Mouse (Mus musculus): ENCODE data around the gene Fndc10. TPM values are rescaled to one million over a fixed set of nuclear protein-coding genes. Genes with fewer than 3 reads are reported as not detected.
"Not testable (repeated sequence)": the region's sequence is repeated elsewhere in the genome, so short reads cannot be mapped to it uniquely, and the experiment has no call there.

The Fndc10 gene
- total RNA-seq (2017) = 0.23 and 0.37 TPM in 2 replicates

GRCm38 (mm10) chr4:155694111-155694481, at the start of gene Fndc10:
TSS of gene Fndc10 (plus strand) at chr4:155694342.
- no peak for ATAC-seq (ENCODE audit: extremely low read depth, insufficient number of reproducible peaks, low FRiP score, poor library complexity, severe bottlenecking)

GRCm38 (mm10) chr4:155645308-155645707, 48.8 kb upstream of the Fndc10 start, which contains the start of gene Gm10563:
TSS of gene Gm10563 (minus strand) at chr4:155645408.
- not testable (repeated sequence) for ATAC-seq (ENCODE audit: extremely low read depth, insufficient number of reproducible peaks, low FRiP score, poor library complexity, severe bottlenecking)

DNA sequence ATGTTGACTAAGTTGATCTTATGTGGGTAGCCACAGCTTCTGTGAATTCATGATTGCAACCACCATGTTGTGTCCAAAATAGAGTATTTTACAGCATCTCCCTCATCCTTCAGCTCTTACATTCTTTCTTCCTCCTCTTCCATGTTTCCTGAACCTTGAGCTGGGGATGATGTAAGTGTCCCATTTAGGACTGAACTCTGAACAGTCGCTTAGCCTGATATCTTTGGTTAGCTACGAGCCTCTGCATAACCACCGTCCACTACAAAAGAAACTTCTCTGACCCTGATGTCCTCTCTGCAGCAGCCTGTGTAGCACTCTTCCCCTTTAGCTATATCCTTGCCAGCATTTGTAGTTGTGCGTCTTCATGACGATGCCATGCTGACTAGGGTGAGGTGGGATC, 48.4 kb upstream of the Fndc10 start:
- no peak for ATAC-seq (ENCODE audit: extremely low read depth, insufficient number of reproducible peaks, low FRiP score, poor library complexity, severe bottlenecking)

DNA sequence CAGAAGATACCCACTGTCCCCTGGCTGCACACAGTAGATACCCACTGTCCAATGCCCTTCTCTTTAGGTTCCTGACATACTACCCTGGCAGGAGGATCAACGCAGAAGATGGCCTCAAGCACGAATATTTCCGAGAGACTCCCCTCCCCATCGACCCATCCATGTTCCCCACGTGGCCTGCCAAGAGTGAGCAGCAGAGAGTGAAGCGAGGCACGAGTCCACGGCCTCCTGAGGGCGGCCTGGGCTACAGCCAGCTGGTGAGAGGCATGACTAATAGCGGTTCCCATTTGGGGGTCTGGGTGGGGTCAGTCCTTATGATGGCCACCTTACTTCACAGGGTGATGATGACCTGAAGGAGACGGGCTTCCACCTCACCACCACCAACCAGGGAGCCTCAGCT, 44.8 kb upstream of the Fndc10 start:
- ATAC-seq (ENCODE audit: extremely low read depth, insufficient number of reproducible peaks, low FRiP score, poor library complexity, severe bottlenecking) = no peak

- ATAC-seq (ENCODE audit: extremely low read depth, insufficient number of reproducible peaks, low FRiP score, poor library complexity, severe bottlenecking) = no peak
Measured at GRCm38 (mm10) chr4:155651553-155652269, 42.4 kb upstream of the Fndc10 start.

DNA sequence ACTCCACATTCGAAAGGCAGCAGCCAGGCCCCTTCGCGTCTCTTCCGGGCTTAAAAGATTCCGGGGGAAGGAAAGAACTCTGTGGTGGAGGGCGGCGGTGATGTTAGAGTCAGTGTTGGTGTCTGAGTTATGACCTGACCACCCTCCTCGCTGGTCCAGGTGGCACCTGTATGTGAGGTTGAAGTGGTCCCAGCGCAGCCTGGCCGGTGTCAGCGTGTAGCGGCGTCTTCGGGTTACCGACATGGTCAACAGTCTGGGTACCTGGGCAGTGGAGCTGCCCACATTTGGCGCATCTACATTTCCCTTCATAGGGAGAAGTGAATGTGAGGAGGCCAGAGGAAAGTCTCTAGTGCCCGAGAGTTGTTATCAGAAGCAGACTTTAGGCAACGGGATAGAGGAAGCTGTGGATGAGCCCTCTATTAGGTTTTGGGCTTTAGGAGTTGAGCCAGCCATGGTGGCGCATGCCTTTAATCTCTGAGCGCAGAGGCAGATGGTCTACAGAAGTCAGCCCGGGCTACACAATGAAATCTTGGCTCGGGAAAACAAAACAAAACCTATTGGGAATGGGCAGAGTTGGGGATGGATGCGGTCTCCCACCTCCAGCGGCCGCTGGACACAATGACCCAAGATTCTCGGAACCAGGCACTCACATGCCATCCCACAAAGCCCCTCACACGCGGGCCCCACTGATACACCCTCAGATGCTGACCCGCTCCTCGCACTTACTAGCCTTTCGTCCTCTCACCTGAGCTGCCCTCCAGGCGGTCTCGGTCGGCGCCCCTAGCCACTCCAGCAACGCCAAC, 41.7 kb upstream of the Fndc10 start:
- no peak for ATAC-seq (ENCODE audit: extremely low read depth, insufficient number of reproducible peaks, low FRiP score, poor library complexity, severe bottlenecking)

DNA sequence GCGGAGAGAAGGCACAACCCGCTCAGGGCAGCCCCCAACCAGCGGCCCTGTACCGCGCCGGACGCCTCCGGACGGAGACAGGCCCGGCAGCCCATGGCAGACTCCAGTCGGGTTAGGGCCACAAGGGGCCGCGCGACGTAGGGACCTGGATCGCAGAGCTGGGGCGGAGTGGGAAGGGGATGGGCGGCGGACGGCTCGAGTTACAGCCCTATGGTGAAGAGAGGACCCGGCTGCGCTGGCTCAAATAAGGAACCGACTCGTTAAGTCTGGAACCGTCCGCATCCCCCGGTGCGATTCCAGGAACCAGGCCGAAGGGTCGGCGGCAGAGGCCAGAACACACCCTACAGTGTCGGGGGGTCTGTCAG, 41.1 kb upstream of the Fndc10 start, which contains the start of gene Mmp23:
Mmp23 (minus strand) TSS at position 299 of the 365 bp plus-strand sequence.
- no peak for ATAC-seq (ENCODE audit: extremely low read depth, insufficient number of reproducible peaks, low FRiP score, poor library complexity, severe bottlenecking)

- no peak for ATAC-seq (ENCODE audit: extremely low read depth, insufficient number of reproducible peaks, low FRiP score, poor library complexity, severe bottlenecking)
Measured at GRCm38 (mm10) chr4:155653451-155654182, 40.5 kb upstream of the Fndc10 start.

GRCm38 (mm10) chr4:155654183-155654455, 40.0 kb upstream of the Fndc10 start:
- ATAC-seq (ENCODE audit: extremely low read depth, insufficient number of reproducible peaks, low FRiP score, poor library complexity, severe bottlenecking) = no peak

DNA sequence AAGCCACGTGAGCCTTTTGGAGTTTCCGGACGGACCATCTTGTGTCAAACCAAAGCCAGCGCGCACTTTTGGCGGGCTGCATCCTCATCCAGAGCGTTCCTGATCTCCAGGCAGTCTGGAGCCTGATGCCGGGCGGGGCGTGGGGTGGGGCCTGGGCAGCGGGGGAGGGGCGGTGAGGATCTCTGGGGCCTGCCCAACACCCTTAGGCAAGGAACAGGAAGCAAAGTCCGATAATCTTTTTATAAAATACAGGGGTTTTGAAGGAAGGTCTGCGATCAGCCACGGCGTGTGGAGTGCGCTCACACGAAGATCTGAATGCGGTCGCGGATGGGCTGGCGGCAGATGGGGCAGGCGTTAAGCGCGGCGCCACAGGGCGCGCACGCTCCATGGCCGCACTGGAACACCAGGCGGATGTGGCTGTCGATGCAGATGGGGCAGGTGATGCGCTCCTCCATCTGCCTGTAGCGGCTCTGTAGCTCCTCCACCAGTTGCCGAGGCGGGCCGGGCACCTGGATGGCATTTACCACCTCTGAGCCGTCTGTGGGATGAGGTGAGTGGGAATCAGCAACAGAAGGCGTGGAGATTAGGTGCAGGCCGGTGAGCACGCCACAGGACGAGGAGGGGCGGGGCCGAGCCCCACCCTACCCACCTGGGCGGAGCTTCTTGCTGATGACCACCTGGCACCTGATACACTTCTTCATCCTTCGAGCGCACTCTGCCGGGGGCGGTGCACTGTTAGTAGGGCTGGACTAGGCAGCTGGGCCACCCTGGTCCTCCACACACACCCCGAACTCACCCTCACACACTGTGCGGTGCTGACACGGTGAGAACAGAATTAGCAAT, 39.5 kb upstream of the Fndc10 start:
- no peak for ATAC-seq (ENCODE audit: extremely low read depth, insufficient number of reproducible peaks, low FRiP score, poor library complexity, severe bottlenecking)

GRCm38 (mm10) chr4:155656214-155656751, 37.9 kb upstream of the Fndc10 start:
- ATAC-seq (ENCODE audit: extremely low read depth, insufficient number of reproducible peaks, low FRiP score, poor library complexity, severe bottlenecking) = no peak

GRCm38 (mm10) chr4:155658961-155659360, 35.2 kb upstream of the Fndc10 start:
- ATAC-seq (ENCODE audit: extremely low read depth, insufficient number of reproducible peaks, low FRiP score, poor library complexity, severe bottlenecking) = no peak

DNA sequence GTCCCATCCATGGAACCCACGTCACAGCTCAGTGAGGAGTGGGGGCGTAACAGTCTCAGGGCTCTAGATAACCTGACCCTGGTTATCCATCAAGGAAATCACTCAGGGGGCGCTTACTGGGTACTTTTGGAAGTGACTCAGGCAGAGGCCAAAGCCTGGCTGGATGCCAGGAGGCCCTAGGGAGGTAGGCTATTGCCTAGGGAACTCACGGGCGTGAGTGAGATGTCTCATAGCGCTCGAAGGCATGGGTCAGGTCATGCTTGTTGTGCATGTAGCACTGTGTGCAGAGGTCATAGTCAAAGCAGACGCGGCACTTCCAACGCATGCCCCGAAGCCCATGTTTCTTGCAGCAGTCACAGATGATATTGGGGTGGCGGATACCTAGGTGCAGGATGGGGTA, 33.5 kb upstream of the Fndc10 start:
- no peak for ATAC-seq (ENCODE audit: extremely low read depth, insufficient number of reproducible peaks, low FRiP score, poor library complexity, severe bottlenecking)

- ATAC-seq (ENCODE audit: extremely low read depth, insufficient number of reproducible peaks, low FRiP score, poor library complexity, severe bottlenecking) = no peak
Measured at GRCm38 (mm10) chr4:155666903-155667302, 27.2 kb upstream of the Fndc10 start.

GRCm38 (mm10) chr4:155668689-155669597, 25.2 kb upstream of the Fndc10 start, which contains the start of gene Mib2:
TSS of gene Mib2 (minus strand) at chr4:155669198.
- ATAC-seq (ENCODE audit: extremely low read depth, insufficient number of reproducible peaks, low FRiP score, poor library complexity, severe bottlenecking) = peak; percentile 95

DNA sequence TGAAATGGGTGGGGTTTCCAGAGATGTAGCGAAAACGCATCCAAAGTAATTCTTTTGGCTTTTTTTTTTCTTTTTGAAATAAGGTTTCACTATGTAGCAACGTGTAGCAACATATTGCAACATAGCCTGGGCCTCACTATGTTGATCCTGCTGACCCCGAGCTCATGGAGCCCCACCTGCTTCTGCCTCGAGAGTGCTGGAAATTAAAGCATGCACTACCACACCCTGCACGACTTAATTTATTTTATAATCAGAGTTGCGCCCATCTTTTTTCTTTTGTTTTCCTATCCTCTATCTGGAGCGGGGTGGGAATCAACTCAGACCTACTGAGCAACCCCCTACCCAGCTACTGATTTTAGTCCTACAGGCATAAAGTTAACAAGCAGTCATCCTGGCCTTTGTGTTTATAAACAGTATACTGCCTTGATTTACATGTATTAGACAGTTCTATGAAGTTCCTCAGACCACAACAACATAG, 24.5 kb upstream of the Fndc10 start:
- no peak for ATAC-seq (ENCODE audit: extremely low read depth, insufficient number of reproducible peaks, low FRiP score, poor library complexity, severe bottlenecking)

- not testable (repeated sequence) for ATAC-seq (ENCODE audit: extremely low read depth, insufficient number of reproducible peaks, low FRiP score, poor library complexity, severe bottlenecking)
Measured at GRCm38 (mm10) chr4:155670236-155670635, 23.9 kb upstream of the Fndc10 start.

DNA sequence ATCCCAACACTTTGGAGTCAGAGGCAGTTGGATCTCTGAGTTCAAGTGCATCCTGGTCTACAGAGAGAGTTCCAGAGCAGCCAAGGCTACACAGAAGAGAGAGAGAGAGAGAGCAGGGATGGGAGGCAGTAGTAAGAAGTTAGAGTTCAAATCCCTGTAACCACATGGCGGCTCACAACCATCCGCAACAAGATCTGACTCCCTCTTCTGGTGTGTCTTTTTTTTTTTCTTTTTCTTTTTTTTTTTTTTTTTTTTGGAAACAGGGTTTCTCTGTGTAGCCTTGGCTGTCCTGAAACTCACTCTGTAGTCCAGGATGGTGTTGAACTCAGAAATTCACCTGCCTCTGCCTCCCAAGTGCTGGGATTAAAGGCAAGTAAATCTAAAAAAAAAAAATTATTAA, 22.1 kb upstream of the Fndc10 start:
- no peak for ATAC-seq (ENCODE audit: extremely low read depth, insufficient number of reproducible peaks, low FRiP score, poor library complexity, severe bottlenecking)

Measured in neutrophil, adult 5-6 weeks (primary cell).